Mouse (Mus musculus) effector memory CD4-positive, alpha-beta T cell, adult 7 months (primary cell): Measurements from ENCODE around the gene Olfr90. TPM values are rescaled to one million over a fixed set of nuclear protein-coding genes. Genes with fewer than 3 reads are reported as not detected.

ENCODE experiments used
- polyA plus RNA-seq: library from polyadenylated mRNA; unstranded; fragments of 100-300 nt; shearing (Covaris generic); gene quantifications from one replicate; pipeline ENCODE4 v1.2.1, GENCODE M21; 2017

Olfr90 gene
- polyA plus RNA-seq, result 0.17 TPM

DNA sequence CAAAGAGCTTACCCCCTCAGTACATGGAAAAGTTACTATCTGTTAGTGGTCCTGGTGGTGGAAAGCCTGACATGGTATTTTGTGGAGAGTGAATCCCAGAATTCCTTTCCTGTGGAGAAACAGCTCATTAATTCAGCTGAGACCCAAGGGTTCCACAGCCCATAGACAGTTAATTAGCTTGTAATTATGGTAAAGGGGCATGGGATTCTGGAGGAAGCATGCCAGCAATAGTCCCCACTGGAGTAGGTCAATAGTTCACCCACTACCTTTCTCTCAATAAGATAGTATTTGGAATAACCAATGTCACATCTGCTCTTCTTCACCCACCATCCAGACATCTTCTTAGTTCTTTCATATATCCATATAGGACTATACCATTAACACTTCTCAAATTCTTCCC is at the start of gene Olfr90:
Olfr90 (minus strand) TSS at position 101 of the 400 bp plus-strand sequence.

DNA sequence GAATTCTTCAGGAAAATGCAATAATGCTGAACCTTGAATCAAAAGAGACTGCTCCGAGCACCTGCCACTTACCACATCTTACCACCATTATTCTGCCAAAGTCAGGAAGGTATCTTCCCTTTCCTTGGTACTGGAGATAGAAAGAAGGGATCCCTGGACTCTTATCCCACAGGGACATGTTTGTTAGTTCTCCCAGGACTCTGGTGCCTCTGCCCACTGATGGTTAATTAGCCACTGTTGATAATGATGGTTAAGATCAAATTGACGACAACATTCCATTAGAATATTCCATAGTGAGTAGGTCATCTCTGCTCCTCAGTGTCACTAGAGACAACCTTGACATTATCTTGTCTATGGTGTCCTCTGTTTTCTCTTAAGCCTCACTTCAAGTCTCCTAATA is 31.7 kb upstream of the Olfr90 start, which contains the start of gene Olfr92:
Olfr92 (minus strand) TSS at position 101 of the 400 bp plus-strand sequence.

DNA sequence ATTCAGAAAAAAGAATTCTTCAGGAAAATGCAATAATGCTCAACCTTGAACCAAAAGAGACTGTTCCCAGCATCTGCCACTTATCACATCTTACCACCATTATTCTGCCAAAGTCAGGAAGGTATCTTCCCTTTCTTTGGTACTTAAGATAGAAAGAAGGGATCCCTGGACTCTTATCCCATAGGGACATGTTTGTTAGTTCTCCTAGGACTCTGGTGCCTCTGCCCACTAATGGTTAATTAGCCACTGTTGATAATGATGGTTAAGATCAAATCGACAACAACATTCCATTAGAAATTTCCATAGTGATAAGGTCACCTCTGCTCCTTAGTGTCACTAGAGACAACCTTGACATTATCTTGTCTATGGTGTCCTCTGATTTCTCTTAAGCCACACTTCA is 9.9 kb upstream of the Olfr90 start, which contains the start of gene Olfr91:
Olfr91 (minus strand) TSS at position 101 of the 400 bp plus-strand sequence.

DNA sequence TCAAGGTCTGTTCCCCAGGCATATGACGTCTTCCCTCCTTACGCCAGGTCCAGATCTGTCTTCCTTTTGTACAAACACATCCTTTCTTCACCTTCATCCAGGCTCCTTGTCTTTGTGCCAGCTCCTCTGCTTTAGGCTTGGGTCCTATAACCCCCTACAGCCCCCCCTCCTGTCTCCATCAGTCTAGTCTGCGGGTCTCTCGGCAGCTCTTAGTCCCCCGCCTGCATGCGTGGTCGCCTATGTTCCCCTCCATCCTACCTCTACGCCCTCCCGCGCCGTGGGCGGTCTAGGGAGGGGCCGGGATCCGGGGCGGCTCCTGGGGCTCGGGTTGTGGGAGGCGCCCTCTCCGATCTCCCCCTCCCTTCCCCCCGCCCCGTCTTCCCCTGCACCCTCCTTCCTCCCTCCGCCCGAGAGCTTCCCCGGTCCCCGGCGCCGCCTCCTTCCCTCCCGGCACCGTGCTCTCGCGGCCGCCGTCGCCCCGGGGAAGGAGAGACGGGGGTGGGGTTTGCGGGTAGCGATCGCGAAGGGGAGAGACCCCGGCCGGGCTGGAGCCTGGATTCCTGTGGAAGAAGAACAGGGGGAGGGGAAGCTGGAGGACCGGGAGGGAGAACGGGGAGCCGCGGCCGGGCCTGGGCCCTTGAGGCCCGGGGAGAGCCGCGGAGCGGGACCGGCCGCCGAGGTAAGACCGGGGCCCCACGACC is 42.5 kb downstream of the Olfr90 start, which contains the start of gene Gabbr1:
Gabbr1 (plus strand) TSS at position 356 of the 701 bp plus-strand sequence.

Other genes starting within 250 kb of the Olfr90 start
- gene Trim15, start 221.3 kb downstream of the Olfr90 start, polyA plus RNA-seq, result not detected
- not detected for gene Trim10, start 218.9 kb downstream of the Olfr90 start, polyA plus RNA-seq
- gene Trim40, start 198.4 kb downstream of the Olfr90 start, polyA plus RNA-seq, result not detected
- gene Trim31, start 190.4 kb downstream of the Olfr90 start, polyA plus RNA-seq, result not detected
- 2.3 TPM for gene Rnf39, start 145.6 kb downstream of the Olfr90 start, polyA plus RNA-seq
- 312 TPM for gene Ppp1r11, start 136.8 kb downstream of the Olfr90 start, polyA plus RNA-seq
- 146 TPM for gene Znrd1, start 129.9 kb downstream of the Olfr90 start, polyA plus RNA-seq
- gene Znrd1as, start 129.9 kb downstream of the Olfr90 start, polyA plus RNA-seq, result 2.4 TPM
- gene 2410137M14Rik, start 107.3 kb downstream of the Olfr90 start, polyA plus RNA-seq, result not detected
- 0.21 TPM for gene H2-M5, start 99.0 kb downstream of the Olfr90 start, polyA plus RNA-seq
- gene Zfp57, start 87.3 kb downstream of the Olfr90 start, polyA plus RNA-seq, result not detected
- not detected for gene Mog, start 65.1 kb downstream of the Olfr90 start, polyA plus RNA-seq
- 12.6 TPM for gene Gabbr1, start 42.5 kb downstream of the Olfr90 start, polyA plus RNA-seq
- gene Olfr91, start 9.8 kb upstream of the Olfr90 start, polyA plus RNA-seq, result not detected
- gene Olfr92, start 31.6 kb upstream of the Olfr90 start, polyA plus RNA-seq, result not detected
- not detected for gene Olfr93, start 73.0 kb upstream of the Olfr90 start, polyA plus RNA-seq
- not detected for gene Ubd, start 105.4 kb upstream of the Olfr90 start, polyA plus RNA-seq
- gene Olfr94, start 112.5 kb upstream of the Olfr90 start, polyA plus RNA-seq, result not detected
- gene Olfr95, start 124.6 kb upstream of the Olfr90 start, polyA plus RNA-seq, result 0.07 TPM
- gene Olfr96, start 131.6 kb upstream of the Olfr90 start, polyA plus RNA-seq, result not detected
- not detected for gene Olfr97, start 148.8 kb upstream of the Olfr90 start, polyA plus RNA-seq
- gene Olfr98, start 175.2 kb upstream of the Olfr90 start, polyA plus RNA-seq, result not detected
- gene H2-M3, start 181.7 kb upstream of the Olfr90 start, polyA plus RNA-seq, result 97.7 TPM
- 2.3 TPM for gene Olfr99, start 195.0 kb upstream of the Olfr90 start, polyA plus RNA-seq
- not detected for gene Olfr101, start 215.8 kb upstream of the Olfr90 start, polyA plus RNA-seq
- gene Olfr102, start 228.6 kb upstream of the Olfr90 start, polyA plus RNA-seq, result 0.40 TPM